Mouse (Mus musculus): Measurements from ENCODE around the gene Arhgap29. TPM values are rescaled to one million over a fixed set of nuclear protein-coding genes. Genes with fewer than 3 reads are reported as not detected.

Gene Arhgap29
- polyA plus RNA-seq, 2 experiments = 3.9 to 5.3 TPM

GRCm38 (mm10) chr3:121916802-121917532 is 35.4 kb upstream of the Arhgap29 start:
- Histone ChIP-seq H3K27ac (peak overlapping the region; percentile 39), H3K9ac (replicated peaks) (peak overlapping the region; percentile 27)
- ATAC-seq (ENCODE audit: insufficient read depth) = peak; percentile 89

GRCm38 (mm10) chr3:121917658-121918057 is 34.7 kb upstream of the Arhgap29 start:
- DNase-seq (ENCODE audit: low read depth in 3 of 3, low spot score in 3 of 3) (no peak), ATAC-seq (ENCODE audit: insufficient read depth) (no peak)
- Histone ChIP-seq H3K27ac (no peak overlapping the region), H3K9me3 (ENCODE audit: control insufficient read depth, low read length) (no peaks in the 10 kb centered on the region), H3K4me1 (replicated peaks; ENCODE audit: control insufficient read depth in 2 of 2, insufficient read depth in 2 of 2, low read length in 1 of 2) (peaks cover 16 to 27% of the 10 kb centered on the region in 2 experiments), H3K9ac (replicated peaks) (no peak overlapping the region), H3K4me3 (ENCODE audit: insufficient read depth in 1 of 2, low read depth in 2 of 2, low read length in 2 of 2) (no peak overlapping the region), H3K4me2 (ENCODE audit: low read depth) (peak overlapping the region; percentile 44), H3K27me3 (ENCODE audit: control insufficient read depth, insufficient read depth, low read length) (no peaks in the 10 kb centered on the region), H3K36me3 (replicated peaks; ENCODE audit: control insufficient read depth, insufficient read depth, low read depth) (no peaks in the 10 kb centered on the region)
- TF ChIP-seq EP300 (IDR thresholded peaks at IDR 0.05; ENCODE audit: low read depth) = no peak
- TF ChIP-seq CTCF (IDR thresholded peaks at IDR 0.05; ENCODE audit: low read depth) = no peak
- WGBS (ENCODE audit: insufficient replicate concordance) = 55% methylated on average over 7 of the region's 7 CpGs

More at GRCm38 (mm10) chr3:121916802-121917532, 35.4 kb upstream of the Arhgap29 start:
- peak overlapping the region; percentile 44 for H3K4me2 ChIP-seq (ENCODE audit: low read depth)
- WGBS (ENCODE audit: insufficient replicate concordance) = 21% methylated on average over 5 of the region's 5 CpGs
- peak; percentile 17 to 73 (median 67) for DNase-seq (ENCODE audit: low read depth in 3 of 3, low spot score in 3 of 3)
- no peaks in the 10 kb centered on the region for H3K27me3 ChIP-seq (ENCODE audit: control insufficient read depth, insufficient read depth, low read length)
- TF ChIP-seq CTCF (IDR thresholded peaks at IDR 0.05; ENCODE audit: low read depth) (no peak), EP300 (IDR thresholded peaks at IDR 0.05; ENCODE audit: low read depth) (peak; percentile 20; the same call in 1 of the 2 replicates)
- peaks cover 16 to 29% of the 10 kb centered on the region in 2 experiments for H3K4me1 ChIP-seq (replicated peaks; ENCODE audit: control insufficient read depth in 2 of 2, insufficient read depth in 2 of 2, low read length in 1 of 2)
- no peaks in the 10 kb centered on the region for H3K36me3 ChIP-seq (replicated peaks; ENCODE audit: control insufficient read depth, insufficient read depth, low read depth)
- H3K9me3 ChIP-seq (ENCODE audit: control insufficient read depth, low read length) = no peaks in the 10 kb centered on the region
- H3K4me3 ChIP-seq (ENCODE audit: insufficient read depth in 1 of 2, low read depth in 2 of 2, low read length in 2 of 2) = no peak overlapping the region

- ATAC-seq (ENCODE audit: insufficient read depth) = no peak
Measured at GRCm38 (mm10) chr3:121919961-121920360, 32.4 kb upstream of the Arhgap29 start.

GRCm38 (mm10) chr3:121920769-121921168 is 31.6 kb upstream of the Arhgap29 start:
- no peaks in the 10 kb centered on the region for H3K36me3 ChIP-seq (replicated peaks; ENCODE audit: control insufficient read depth, insufficient read depth, low read depth)
- H3K9me3 ChIP-seq (ENCODE audit: control insufficient read depth, low read length) = no peaks in the 10 kb centered on the region
- no peaks in the 10 kb centered on the region for H3K27me3 ChIP-seq (ENCODE audit: control insufficient read depth, insufficient read depth, low read length)
- H3K9ac ChIP-seq (replicated peaks) = no peak overlapping the region
- H3K27ac ChIP-seq = no peak overlapping the region
- no peak overlapping the region for H3K4me2 ChIP-seq (ENCODE audit: low read depth)
- no peak for DNase-seq (ENCODE audit: low read depth in 3 of 3, low spot score in 3 of 3)
- TF ChIP-seq CTCF (IDR thresholded peaks at IDR 0.05; ENCODE audit: low read depth) = no peak
- TF ChIP-seq EP300 (IDR thresholded peaks at IDR 0.05; ENCODE audit: low read depth) = no peak
- H3K4me3 ChIP-seq (ENCODE audit: insufficient read depth in 1 of 2, low read depth in 2 of 2, low read length in 2 of 2) = no peak overlapping the region
- ATAC-seq (ENCODE audit: insufficient read depth) = no peak
- peaks cover 16 to 20% of the 10 kb centered on the region in 2 experiments for H3K4me1 ChIP-seq (replicated peaks; ENCODE audit: control insufficient read depth in 2 of 2, insufficient read depth in 2 of 2, low read length in 1 of 2)
- WGBS (ENCODE audit: insufficient replicate concordance) = 50% methylated on average over 3 of the region's 3 CpGs

More at GRCm38 (mm10) chr3:121919961-121920360, 32.4 kb upstream of the Arhgap29 start:
- TF ChIP-seq CTCF (IDR thresholded peaks at IDR 0.05; ENCODE audit: low read depth) (no peak), EP300 (IDR thresholded peaks at IDR 0.05; ENCODE audit: low read depth) (no peak)
- 75% methylated on average over 5 of the region's 5 CpGs for WGBS (ENCODE audit: insufficient replicate concordance)
- no peaks in the 10 kb centered on the region for H3K36me3 ChIP-seq (replicated peaks; ENCODE audit: control insufficient read depth, insufficient read depth, low read depth)
- no peak overlapping the region for H3K4me3 ChIP-seq (ENCODE audit: insufficient read depth in 1 of 2, low read depth in 2 of 2, low read length in 2 of 2)
- peaks cover 16 to 20% of the 10 kb centered on the region in 2 experiments for H3K4me1 ChIP-seq (replicated peaks; ENCODE audit: control insufficient read depth in 2 of 2, insufficient read depth in 2 of 2, low read length in 1 of 2)
- H3K9ac ChIP-seq (replicated peaks) = no peak overlapping the region
- H3K27me3 ChIP-seq (ENCODE audit: control insufficient read depth, insufficient read depth, low read length) = no peaks in the 10 kb centered on the region
- no peak for DNase-seq (ENCODE audit: low read depth in 3 of 3, low spot score in 3 of 3)
- no peak overlapping the region for H3K27ac ChIP-seq
- H3K4me2 ChIP-seq (ENCODE audit: low read depth) = no peak overlapping the region
- no peaks in the 10 kb centered on the region for H3K9me3 ChIP-seq (ENCODE audit: control insufficient read depth, low read length)

GRCm38 (mm10) chr3:121924768-121925486 is 27.4 kb upstream of the Arhgap29 start:
- Histone ChIP-seq H3K27me3 (ENCODE audit: control insufficient read depth, insufficient read depth, low read length) (no peaks in the 10 kb centered on the region), H3K9me3 (ENCODE audit: control insufficient read depth, low read length) (no peaks in the 10 kb centered on the region), H3K9ac (replicated peaks) (no peak overlapping the region), H3K4me3 (ENCODE audit: insufficient read depth in 1 of 2, low read depth in 2 of 2, low read length in 2 of 2) (no peak overlapping the region), H3K4me2 (ENCODE audit: low read depth) (no peak overlapping the region), H3K4me1 (replicated peaks; ENCODE audit: control insufficient read depth in 2 of 2, insufficient read depth in 2 of 2, low read length in 1 of 2) (no peaks in the 10 kb centered on the region), H3K27ac (no peak overlapping the region), H3K36me3 (replicated peaks; ENCODE audit: control insufficient read depth, insufficient read depth, low read depth) (no peaks in the 10 kb centered on the region)
- TF ChIP-seq CTCF (IDR thresholded peaks at IDR 0.05; ENCODE audit: low read depth) (no peak), EP300 (IDR thresholded peaks at IDR 0.05; ENCODE audit: low read depth) (no peak)
- no peak for ATAC-seq (ENCODE audit: insufficient read depth)
- 61% methylated on average over 11 of the region's 11 CpGs for WGBS (ENCODE audit: insufficient replicate concordance)
- DNase-seq (ENCODE audit: low read depth in 3 of 3, low spot score in 3 of 3) = no peak
